ENCODE assay signal across 8 mouse cellular contexts in the genomic region with DNA sequence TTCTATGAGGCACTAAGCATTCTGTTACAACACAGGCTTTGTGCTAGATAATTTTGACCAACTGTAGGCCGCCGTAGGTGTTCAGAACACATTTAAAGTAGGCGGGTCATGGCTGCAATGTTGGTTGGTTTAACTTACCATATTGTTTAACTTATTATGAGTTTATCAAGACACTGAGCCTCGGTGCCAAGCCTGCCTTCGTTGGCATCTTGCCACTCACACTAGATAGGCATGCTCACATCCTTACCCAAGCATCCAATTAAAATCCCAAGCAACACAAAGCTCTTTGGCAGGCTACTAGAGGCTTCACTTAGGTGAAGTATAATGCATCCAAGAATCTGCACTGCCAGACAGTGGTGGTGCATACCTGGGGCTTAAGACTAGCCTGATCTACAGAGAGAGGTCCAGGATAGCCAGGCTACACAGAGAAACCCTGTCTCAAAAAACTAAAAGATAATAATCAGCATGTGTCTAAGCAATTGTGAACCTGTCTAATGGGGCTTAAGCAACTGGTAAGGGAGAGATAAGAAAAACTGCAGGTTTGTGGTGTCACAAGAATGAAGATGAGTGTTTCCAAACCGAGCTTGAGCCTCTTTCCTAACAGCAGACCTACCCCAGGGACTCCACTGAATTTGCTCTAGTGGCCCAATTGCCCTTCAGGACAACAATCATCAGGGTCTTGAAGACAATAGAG. TPM values are rescaled to one million over a fixed set of nuclear protein-coding genes. Genes with fewer than 3 reads are reported as not detected.
DNase-seq lines count a peak whose midpoint lies in the region; ATAC-seq and TF ChIP-seq lines count a peak whose summit lies in the region.

No protein-coding gene starts in this region.

- H3K4me3 ChIP-seq in left cerebral cortex, adult 2 months = no peak overlapping the region
- H3K4me3 ChIP-seq in embryonic facial prominence, embryonic 11.5 days (ENCODE audit: low read depth, low read length) = no peak overlapping the region
- no peak overlapping the region for H3K4me3 ChIP-seq in hindbrain, embryonic 12.5 days
- H3K4me3 ChIP-seq in midbrain, embryonic 16.5 days (ENCODE audit: low read depth, low read length) = no peak overlapping the region
- no peak overlapping the region for H3K4me3 ChIP-seq in gastrocnemius, adult 2 months

- peak in 1 of 2 experiments; percentile 53 for DNase-seq in left cerebral cortex, adult 2 months (ENCODE audit: extremely low spot score in 1 of 2, low spot score in 2 of 2)
- DNase-seq in left cerebral cortex, postnatal 10 days (ENCODE audit: extremely low spot score in 1 of 2, low spot score in 2 of 2) = no peak
- DNase-seq in embryonic facial prominence, embryonic 11.5 days (ENCODE audit: low spot score) = no peak
- DNase-seq in gastrocnemius, adult 2 months = no peak
- no peak for DNase-seq in spleen, postnatal 36 days (ENCODE audit: low spot score in 2 of 2)

- H3K4me2 ChIP-seq in embryonic facial prominence, embryonic 11.5 days (ENCODE audit: low read depth, low read length) = no peak overlapping the region
- peak overlapping the region; percentile 33 for H3K4me2 ChIP-seq in hindbrain, embryonic 12.5 days (replicated peaks)
- H3K4me2 ChIP-seq in midbrain, embryonic 16.5 days (ENCODE audit: low read length) = peak overlapping the region; percentile 45

- no peak for TF ChIP-seq CTCF in left cerebral cortex, adult 2 months (IDR thresholded peaks at IDR 0.05)
- no peak for TF ChIP-seq CTCF in gastrocnemius, adult 2 months (IDR thresholded peaks at IDR 0.05)

- peak; percentile 15; the same call in 1 of the 2 replicates for ATAC-seq in embryonic facial prominence, embryonic 11.5 days (replicated peaks; ENCODE audit: insufficient number of reproducible peaks, low FRiP score, low TSS enrichment, low read depth)
- ATAC-seq in hindbrain, embryonic 12.5 days (ENCODE audit: low FRiP score) = no peak
- ATAC-seq in midbrain, embryonic 16.5 days = peak; percentile 16; the same call in 1 of the 2 replicates
- ATAC-seq in erythroid progenitor cell, adult 5-6 weeks (replicated peaks; ENCODE audit: low FRiP score, poor library complexity, severe bottlenecking) = no peak

- no peaks in the 10 kb centered on the region for H3K4me1 ChIP-seq in embryonic facial prominence, embryonic 11.5 days (ENCODE audit: control insufficient read depth, insufficient read depth, low read length)
- peaks cover 90% of the 10 kb centered on the region for H3K4me1 ChIP-seq in hindbrain, embryonic 12.5 days
- peaks cover 73% of the 10 kb centered on the region for H3K4me1 ChIP-seq in midbrain, embryonic 16.5 days (ENCODE audit: control insufficient read depth, insufficient read depth, low read length)

- H3K27ac ChIP-seq in left cerebral cortex, adult 2 months = peak overlapping the region; percentile 42; the same call in 1 of the 2 replicates
- H3K27ac ChIP-seq in embryonic facial prominence, embryonic 11.5 days (replicated peaks; ENCODE audit: low read depth, low read length) = no peak overlapping the region
- H3K27ac ChIP-seq in hindbrain, embryonic 12.5 days = peak overlapping the region; percentile 76
- H3K27ac ChIP-seq in midbrain, embryonic 16.5 days (ENCODE audit: low read length) = peak overlapping the region; percentile 75
- no peak overlapping the region for H3K27ac ChIP-seq in gastrocnemius, adult 2 months

- whole genome bisulfite sequencing in embryonic facial prominence, embryonic 11.5 days = 90% methylated on average over 6 of the region's 6 CpGs
- 78% methylated on average over 6 of the region's 6 CpGs for WGBS in hindbrain, embryonic 12.5 days
- 71% methylated on average over 6 of the region's 6 CpGs for WGBS in midbrain, embryonic 16.5 days

- H3K9ac ChIP-seq in embryonic facial prominence, embryonic 11.5 days (replicated peaks; ENCODE audit: low read length) = no peak overlapping the region
- no peak overlapping the region for H3K9ac ChIP-seq in hindbrain, embryonic 12.5 days
- H3K9ac ChIP-seq in midbrain, embryonic 16.5 days (ENCODE audit: low read depth, low read length) = no peak overlapping the region

- intact Hi-C loops in left cerebral cortex, adult 2 months (cut with DNase I) = loop anchor here (5.0 kb wide), 2 partner anchors 107 to 202 kb away; no protein-coding TSS in a partner anchor
- intact Hi-C loops in left cerebral cortex, postnatal 10 days (cut with DNase I) = loop anchor here (5.0 kb wide), 1 partner anchor 47 kb away; no protein-coding TSS in a partner anchor
- intact Hi-C loops in gastrocnemius, adult 2 months (cut with DNase I) = no loop called here

- H3K9me3 ChIP-seq in embryonic facial prominence, embryonic 11.5 days (replicated peaks; ENCODE audit: control insufficient read depth, low read length) = no peaks in the 10 kb centered on the region
- no peaks in the 10 kb centered on the region for H3K9me3 ChIP-seq in hindbrain, embryonic 12.5 days (replicated peaks)
- H3K9me3 ChIP-seq in midbrain, embryonic 16.5 days (replicated peaks; ENCODE audit: control insufficient read depth, low read length, poor library complexity, severe bottlenecking) = no peaks in the 10 kb centered on the region

- no peaks in the 10 kb centered on the region for H3K27me3 ChIP-seq in embryonic facial prominence, embryonic 11.5 days (ENCODE audit: control insufficient read depth, insufficient read depth, low read length)
- no peaks in the 10 kb centered on the region for H3K27me3 ChIP-seq in hindbrain, embryonic 12.5 days
- H3K27me3 ChIP-seq in midbrain, embryonic 16.5 days (ENCODE audit: control insufficient read depth, insufficient read depth, low read depth, low read length) = no peaks in the 10 kb centered on the region

- H3K36me3 ChIP-seq in embryonic facial prominence, embryonic 11.5 days (replicated peaks; ENCODE audit: control insufficient read depth, insufficient read depth, low read depth, low read length) = no peaks in the 10 kb centered on the region
- no peaks in the 10 kb centered on the region for H3K36me3 ChIP-seq in hindbrain, embryonic 12.5 days
- H3K36me3 ChIP-seq in midbrain, embryonic 16.5 days (ENCODE audit: control insufficient read depth, insufficient read depth, low read length) = no peaks in the 10 kb centered on the region

RNA-seq across cellular contexts. Expression of a gene that starts 17.6 kb away (rescaled TPM):
- 100 to 1,000 TPM; 232 to 236 TPM for total RNA-seq in left cerebral cortex, adult 2 months (2021)
- 100 to 1,000 TPM; 257 to 266 TPM for total RNA-seq in left cerebral cortex, postnatal 10 days (2021)
- 11.0 TPM in 2 replicates for polyA plus RNA-seq in embryonic facial prominence, embryonic 11.5 days (2014; fragmentation: Nextera tagmentation; extraction: Ambion mirVana)
- polyA plus RNA-seq in hindbrain, embryonic 12.5 days (2016; fragmentation: Nextera tagmentation; extraction: Ambion mirVana) = 44.8 and 48.9 TPM in 2 replicates
- 37.4 and 38.6 TPM in 2 replicates for polyA plus RNA-seq in midbrain, embryonic 16.5 days (2015; fragmentation: Nextera tagmentation; extraction: Ambion mirVana)
- total RNA-seq in erythroid progenitor cell, adult 5-6 weeks (2015; ENCODE audit: low replicate concordance) = 0.42 and 1.4 TPM in 2 replicates
- 0.08 TPM in 1 of 2 replicates, not detected in the other for total RNA-seq in erythroid progenitor cell, adult 5-6 weeks (2017; ENCODE audit: low replicate concordance)
- total RNA-seq in gastrocnemius, adult 2 months (2021) = 1 to 10 TPM in 1 of 2 experiments, under 1 TPM in 1; 0.51 to 2.0 TPM

Comparison
In these comparisons a context has a peak if more than half of its experiments do, and no peak if none do; other contexts are left out.
1. H3K27ac ChIP-seq: peak in left cerebral cortex, adult 2 months (single experiment), hindbrain, embryonic 12.5 days (single experiment) and midbrain, embryonic 16.5 days (single experiment); none in embryonic facial prominence, embryonic 11.5 days (single experiment) and gastrocnemius, adult 2 months (single experiment).
2. ATAC-seq: peak in embryonic facial prominence, embryonic 11.5 days (single experiment) and midbrain, embryonic 16.5 days (single experiment); none in hindbrain, embryonic 12.5 days (single experiment) and erythroid progenitor cell, adult 5-6 weeks (single experiment).
3. RNA of a gene that starts 17.6 kb away (total RNA-seq): 257 to 266 TPM in left cerebral cortex, postnatal 10 days and 232 to 236 TPM in left cerebral cortex, adult 2 months; 0.51 to 2.0 TPM in gastrocnemius, adult 2 months and 0.08 to 1.4 TPM in erythroid progenitor cell, adult 5-6 weeks; every median in the first group is over 10 times any median in the second.